Mouse (Mus musculus): ENCODE measurements around the gene Rnf31.

Gene Rnf31

DNA sequence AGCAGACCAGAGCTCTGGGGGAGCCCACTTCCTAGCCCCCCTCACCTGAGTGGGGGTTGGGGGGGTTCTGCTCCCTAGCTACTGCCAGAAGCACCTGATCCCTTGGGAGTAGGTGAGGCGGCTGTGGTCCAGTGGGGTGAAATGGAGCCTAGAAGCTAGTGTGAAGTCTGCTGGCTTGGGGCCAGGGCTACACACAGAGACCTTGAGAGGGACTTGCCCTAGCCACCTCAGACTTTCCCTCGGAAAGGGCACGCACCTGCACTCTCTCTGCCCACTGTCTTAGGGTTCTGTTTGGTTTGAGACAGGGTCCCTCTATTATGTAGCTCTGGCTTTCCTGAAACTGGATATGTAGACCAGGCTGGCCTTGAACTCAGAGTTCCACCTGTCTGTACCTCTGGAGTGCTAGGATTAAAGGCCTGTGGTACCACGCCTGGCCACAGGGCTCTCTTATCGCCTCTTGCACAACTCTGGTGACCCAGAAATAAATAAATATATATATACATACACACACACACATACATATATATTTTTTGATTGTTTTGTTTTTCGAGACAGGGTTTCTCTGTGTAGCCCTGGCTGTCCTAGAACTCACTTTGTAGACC lies 12.7 kb upstream of the Rnf31 start:
- DNase-seq, result peak; percentile 67

DNA sequence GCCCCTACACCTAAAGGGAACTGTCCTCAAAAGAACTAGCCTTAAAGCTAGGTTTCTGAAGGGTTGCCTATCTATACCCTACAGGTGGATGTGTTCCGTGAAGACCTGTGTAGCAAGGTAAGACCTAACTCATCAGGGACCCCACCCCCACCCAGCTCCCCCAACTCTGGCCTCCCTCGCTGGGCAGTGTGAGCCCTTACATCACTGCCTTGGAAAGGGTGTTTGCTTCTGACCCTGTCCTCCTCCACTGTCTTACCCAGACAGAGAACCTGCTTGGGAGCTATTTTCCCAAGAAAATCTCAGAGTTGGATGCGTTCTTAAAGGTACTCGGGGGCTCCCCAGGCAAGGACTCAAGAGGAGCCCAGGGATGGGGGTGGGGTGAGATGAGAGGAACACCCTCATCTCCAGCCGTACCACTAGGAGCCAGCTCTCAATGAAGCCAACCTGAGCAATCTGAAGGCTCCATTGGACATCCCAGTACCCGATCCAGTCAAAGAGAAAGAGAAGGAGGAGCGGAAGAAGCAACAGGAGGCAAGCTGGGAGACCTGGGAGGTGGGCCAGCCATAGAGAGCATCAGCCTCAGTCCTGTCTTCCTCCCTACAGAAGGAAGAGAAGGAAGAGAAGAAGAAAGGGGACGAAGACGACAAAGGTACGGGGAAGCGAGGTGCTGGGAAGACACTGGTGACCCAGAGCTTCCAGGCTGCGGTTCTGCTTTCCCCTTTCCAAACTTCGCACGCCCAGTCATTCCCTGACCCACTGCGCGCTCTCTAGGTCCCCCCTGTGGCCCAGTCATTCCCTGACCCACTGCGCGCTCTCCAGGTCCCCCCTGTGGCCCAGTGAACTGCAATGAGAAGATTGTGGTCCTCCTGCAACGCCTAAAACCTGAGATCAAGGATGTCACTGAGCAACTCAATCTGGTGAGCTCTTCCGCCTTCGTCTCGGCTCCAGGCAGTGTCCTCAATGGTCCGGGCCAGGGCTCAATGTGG lies 11.7 kb upstream of the Rnf31 start:
- peak; percentile 27 for DNase-seq

- DNase-seq, result peak; percentile 29
These were observed 10.8 kb upstream of the Rnf31 start for GRCm38 (mm10) chr14:55580731-55581130.

DNA sequence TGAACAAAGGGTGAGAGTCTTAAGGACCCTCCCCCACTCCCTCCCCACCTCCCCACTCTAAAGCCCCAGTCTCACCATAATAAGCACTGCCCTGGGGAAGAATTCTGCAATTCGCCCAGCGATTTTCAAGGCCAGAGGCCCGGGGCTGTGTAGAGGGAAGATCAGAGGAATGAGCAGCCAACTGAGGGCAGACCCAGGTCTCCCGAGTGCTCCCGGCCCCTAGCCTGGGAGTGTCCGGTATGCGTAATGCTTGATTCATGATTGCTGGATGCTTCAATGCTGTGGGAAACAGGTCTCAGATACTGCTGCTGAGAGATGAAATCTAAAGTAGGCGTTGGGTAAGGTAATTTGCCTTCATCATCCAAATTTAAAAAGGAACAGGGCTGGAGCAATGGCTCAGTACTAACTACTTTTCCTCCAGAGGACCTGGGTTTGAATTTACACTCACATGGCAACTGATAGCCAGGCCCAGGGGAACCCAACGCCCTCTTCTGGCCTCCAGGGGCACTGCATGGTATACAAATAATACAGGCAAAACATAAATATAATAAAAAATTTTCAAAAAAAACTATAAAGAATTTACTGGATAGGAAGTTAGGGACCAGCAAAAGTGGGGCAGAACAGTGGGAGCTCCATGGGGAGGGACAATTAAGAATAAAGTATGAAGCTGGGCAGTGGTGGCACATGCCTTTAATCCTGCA lies 9.4 kb upstream of the Rnf31 start:
- no peak for DNase-seq

GRCm38 (mm10) chr14:55584303-55584701 lies 7.2 kb upstream of the Rnf31 start:
- DNase-seq, result no peak

DNA sequence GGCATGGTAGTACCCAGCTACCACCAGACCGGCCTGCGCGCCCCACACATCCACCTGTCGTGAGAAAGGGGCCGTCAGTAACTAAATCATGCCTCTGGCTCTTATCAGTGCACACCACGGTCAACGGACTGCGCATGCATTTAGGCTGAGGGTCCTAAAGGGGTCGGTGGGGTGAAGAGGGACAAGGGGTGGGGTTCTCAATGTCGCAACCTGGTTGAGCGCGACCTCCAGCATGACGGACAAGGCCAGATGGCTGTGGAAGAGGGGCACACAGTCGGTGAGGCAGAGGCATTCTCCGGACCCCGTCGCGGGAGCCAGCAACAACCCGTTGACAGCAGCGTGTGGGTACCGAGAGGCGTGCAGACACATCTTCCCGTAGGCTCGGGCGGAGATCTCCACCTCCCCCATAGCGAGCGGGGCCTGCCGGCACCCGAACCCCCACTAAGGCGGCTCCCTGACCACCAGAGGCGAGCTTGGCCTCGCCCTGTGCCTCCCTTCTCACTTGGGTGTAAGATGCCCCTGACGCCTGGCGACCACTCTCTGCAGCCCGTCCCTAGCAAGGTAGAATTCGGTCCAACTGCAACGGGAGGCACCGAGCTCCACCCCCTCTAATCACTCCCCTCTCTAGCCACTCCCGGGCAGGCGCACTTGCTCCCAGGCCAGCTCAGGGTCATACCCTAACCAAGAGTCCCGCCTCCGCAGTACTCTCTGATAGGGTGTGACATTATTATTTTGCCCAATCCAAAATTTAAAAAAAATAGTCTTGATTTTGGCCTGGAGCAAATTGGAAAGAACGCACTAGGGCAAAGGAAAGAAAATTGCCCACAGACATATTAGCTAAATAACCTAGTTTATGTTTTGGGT lies 6.6 kb upstream of the Rnf31 start, which contains the start of gene Emc9:
Gene Emc9, minus strand, starts transcription at position 601 of the 864 bp plus-strand sequence.
- DNase-seq, result peak; percentile 89

GRCm38 (mm10) chr14:55585566-55585960 lies 5.9 kb upstream of the Rnf31 start:
- peak; percentile 51 for DNase-seq

DNA sequence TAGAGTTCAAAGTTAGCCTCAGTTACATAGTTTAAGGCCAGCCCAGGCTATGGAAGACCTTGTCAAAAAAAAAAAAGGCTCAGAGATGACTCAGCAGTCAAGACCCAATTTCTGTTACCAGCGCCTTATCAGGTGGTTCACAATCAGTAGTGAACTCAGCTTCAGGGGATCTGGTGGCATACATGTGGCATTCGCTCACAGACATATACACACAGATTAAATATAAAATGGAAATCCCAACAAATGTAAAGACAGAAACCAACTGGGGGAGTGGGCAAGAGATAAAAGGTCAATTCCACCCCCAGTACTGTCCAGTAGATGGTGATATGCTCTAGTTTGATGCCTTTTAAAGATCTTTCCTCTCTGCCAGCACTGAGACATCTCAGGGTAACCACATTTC lies 5.4 kb upstream of the Rnf31 start:
- no peak for DNase-seq

DNA sequence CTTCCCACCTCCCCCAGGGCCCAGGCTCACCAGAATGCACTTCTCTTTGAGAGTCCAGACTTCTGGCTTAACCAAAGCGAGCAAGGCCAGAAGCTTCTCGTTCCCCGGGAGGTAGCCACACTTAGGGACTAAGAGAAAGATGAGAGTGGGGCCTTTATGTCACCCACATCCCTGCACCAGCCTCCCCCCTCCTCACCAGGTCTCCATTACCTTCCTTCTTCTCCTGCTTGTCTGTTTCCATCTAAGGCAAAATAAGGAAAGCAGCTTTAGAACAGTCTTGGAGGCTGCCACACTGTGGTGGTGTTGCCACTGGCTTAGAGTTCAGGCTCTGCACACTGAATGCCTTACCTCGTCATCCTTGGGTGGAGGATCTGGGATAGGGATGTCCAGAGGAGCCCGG lies 2.2 kb upstream of the Rnf31 start:
- peak; percentile 29 for DNase-seq

GRCm38 (mm10) chr14:55589771-55590448 lies 1.6 kb upstream of the Rnf31 start:
- peak; percentile 42 for DNase-seq

GRCm38 (mm10) chr14:55590748-55591330 lies 669 bp upstream of the Rnf31 start, which contains the start of gene Psme2:
TSS of gene Psme2 (minus strand) at chr14:55591113.
- DNase-seq, result peak; percentile 92

DNA sequence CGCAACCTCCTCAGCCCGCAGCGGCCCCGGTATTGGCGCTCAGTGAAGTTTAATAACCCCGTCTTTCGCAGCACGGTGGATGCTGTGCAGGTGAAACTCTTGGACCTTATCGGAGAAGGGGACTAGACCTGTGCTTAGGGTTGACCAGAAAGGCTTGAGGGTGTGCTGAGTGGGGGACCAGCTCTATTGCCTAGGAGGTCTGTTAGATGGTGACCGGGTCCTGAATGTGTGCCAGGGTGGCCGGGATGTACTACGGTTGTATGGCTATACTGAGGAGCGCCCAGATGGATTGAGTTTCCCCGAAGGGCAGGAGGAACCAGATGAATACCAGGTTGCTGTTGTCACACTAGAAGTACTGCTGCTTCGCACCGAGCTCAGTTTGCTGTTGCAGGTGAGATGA lies 718 bp downstream of the Rnf31 start:
- DNase-seq, result peak; percentile 68

DNA sequence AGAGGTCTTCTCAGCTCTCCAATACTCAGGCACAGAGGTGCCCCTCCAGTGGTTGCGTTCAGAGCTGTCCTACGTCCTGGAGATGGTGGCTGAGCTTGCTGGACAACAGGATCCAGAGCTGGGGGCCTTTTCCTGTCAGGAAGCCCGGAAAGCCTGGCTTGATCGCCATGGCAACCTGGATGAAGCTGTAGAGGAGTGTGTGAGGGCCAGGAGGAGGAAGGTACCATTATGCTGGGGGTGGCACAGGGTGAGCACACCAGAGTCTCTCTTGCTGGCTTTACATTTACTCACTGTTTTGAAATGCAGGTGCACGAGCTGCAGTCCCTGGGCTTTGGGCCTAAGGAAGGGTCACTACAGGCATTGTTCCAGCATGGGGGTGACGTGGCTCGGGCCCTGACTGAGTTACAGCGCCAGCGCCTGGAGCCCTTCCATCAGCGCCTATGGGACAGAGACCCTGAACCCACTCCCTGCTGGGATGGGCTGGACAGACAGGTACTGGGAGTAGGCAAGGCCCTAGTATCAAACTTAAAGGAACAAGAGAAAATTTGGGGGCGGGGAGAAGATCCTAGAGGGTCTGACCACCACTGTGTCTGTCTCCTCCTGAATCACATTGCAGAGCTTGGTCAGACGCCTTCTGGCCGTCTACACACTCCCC lies 4.7 kb downstream of the Rnf31 start:
- no peak for DNase-seq

- no peak for DNase-seq
These were observed 7.2 kb downstream of the Rnf31 start for GRCm38 (mm10) chr14:55598521-55599390.

DNA sequence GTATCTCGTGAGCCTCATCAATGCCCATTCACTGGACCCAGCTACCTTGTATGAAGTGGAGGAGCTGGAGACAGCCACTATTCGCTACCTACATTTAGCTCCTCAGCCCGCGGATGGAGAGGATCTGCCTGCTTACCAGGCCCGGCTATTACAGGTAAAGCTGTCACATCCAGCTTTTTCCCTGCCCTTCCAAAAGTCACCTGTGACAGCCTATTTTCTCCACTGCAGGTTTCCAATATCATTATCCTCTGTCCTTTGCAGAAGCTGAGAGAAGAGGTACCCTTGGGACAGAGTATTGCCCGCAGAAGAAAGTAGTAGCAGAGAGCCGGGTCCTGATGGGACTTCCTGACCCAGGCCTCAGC lies 11.7 kb downstream of the Rnf31 start, which contains the start of gene Irf9:
Gene Irf9, plus strand, starts transcription at position 301 of the 362 bp plus-strand sequence.
- no peak for DNase-seq

DNA sequence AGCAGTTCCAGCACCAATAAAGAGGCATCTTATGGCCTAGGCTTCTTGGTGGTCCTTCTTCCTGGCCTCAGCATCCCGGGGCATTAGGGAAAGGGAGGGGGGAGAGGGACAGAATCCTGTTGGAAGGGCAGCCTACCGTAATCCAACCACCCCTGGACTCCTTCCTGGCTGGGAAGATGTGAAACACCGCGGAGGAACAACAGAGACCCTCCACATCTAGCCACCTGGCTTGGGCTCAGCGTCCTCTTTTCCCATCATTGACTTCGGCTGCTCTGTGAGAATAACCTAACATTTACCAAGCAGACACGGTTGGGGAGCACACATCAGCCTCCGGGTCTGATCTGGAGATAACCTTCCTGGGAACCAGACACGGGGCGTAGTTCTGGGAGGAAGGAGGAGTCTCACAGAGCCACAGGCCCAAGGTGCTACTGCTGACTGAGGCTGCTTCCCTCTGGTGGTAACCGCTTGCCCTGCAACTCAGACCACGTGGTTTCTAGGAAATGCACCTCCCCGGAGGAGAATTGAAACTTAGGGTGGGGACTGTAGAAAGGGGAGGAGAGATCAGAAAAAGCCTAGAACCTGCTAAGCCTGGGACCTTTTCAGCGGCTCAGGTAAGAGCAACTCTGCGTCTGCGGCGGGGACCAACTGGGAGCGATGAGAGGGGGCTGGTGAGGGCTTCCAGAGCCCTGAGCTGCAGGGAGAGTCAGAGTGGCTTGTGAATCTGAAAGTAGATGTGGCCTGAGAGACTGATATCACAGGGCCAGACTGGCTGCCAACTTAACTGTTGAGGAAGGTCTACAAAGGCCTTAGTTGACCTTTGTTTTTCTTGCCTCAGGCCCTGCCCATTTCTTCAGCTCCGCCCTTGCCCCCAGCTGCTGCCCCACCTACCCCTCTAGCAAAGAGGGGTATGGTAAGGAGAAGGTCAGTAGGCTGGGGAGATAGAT lies 12.4 kb downstream of the Rnf31 start:
- peak; percentile 87 for DNase-seq

DNA sequence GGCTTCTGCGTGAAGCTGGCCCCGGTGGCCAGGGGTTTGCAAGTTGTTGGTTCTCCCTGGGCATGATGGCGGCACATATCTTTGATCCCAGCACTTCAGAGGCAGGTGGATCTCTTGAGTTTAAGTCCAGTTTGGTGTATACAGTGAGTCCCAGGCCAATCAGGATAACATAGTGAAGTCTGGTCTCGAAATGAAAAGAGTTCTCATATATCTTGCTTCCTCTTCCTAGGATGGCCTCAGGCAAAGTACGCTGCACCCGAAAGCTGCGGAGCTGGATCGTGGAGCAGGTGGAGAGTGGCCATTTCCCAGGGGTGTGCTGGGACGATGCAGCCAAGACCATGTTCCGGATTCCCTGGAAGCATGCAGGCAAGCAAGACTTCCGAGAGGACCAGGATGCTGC lies 13.3 kb downstream of the Rnf31 start:
- DNase-seq, result no peak

DNA sequence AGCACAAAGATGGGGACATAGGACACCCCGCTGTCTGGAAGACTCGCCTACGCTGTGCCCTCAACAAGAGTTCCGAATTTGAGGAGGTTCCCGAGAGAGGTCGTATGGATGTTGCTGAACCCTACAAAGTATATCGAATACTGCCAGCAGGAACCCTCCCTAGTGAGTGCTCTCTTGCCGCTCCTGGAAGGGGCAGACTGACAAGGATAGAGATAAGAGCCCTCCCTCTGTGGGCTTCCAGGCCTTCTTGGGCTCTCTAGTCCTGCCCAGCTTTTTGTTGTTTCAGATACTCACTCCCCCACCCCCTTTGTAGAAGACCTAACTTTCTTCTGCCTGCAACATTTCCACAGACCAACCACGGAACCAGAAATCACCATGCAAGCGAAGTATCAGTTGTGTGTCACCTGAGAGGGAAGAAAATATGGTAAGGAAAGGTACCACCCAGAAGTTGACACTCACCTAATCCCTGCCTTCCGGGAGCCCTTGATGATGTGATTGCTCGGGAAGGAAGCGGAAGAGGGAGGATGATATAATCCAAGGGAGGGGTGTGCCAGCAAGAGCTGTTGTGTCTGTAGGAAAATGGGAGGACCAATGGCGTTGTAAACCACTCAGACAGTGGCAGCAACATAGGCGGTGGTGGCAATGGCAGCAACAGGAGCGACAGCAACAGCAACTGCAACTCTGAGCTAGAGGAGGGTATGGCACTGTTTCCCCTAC lies 14.4 kb downstream of the Rnf31 start:
- DNase-seq, result no peak

Data from cerebellum, adult 9-11 months (tissue).